Mouse (Mus musculus): ENCODE data around the gene Sowaha. TPM values are rescaled to one million over a fixed set of nuclear protein-coding genes. Genes with fewer than 3 reads are reported as not detected.
A peak's percentile ranks its signal among the peaks of the same experiment; 100 is the strongest.

The Sowaha gene
- total RNA-seq, 1 experiment, result 0.13 TPM

DNA sequence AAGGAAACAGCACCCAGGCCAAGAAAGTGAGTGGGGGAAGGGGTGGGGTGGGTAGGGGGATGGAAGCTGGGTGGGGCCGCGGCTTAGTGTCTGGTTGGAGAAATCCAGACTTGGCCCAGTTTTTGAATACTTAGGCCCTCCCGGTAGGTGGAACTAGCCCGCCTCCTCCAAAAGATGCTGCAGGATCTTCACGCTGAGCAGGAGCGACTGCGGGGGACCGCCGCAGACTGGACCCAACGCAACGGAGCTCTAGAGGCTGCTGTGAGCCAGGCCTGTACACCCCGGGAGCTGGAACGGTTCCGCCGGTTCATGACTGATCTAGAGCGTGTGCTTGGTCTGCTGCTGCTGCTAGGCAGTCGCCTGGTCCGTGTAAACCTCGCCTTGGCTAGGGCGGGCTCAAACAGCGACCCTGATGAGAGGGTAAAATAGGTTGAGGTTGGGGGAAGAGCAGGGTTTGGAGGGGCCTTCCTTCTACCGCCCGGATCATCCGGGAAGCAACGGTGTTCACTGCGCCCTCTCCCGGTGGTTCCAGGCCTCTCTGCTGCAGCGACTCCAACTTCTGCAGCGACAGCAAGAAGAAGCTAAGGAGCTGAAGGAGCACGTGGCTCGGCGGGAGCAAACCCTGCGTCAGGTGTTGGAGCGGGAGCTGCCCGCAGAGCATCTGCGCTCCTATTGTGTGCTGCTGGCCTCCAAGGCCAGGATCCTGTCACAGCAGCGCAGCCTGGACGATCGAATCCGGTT, 13.7 kb downstream of the Sowaha start:
- in situ Hi-C loops (cut with MboI; ENCODE audit: low sequenced_read_pairs in 2 of 2, unreplicated experiment in 2 of 2), result no loop called here
- peak; percentile 80 for DNase-seq (ENCODE audit: low read depth, low spot score)
- H3K27ac ChIP-seq (ENCODE audit: insufficient read depth, low read depth, low read length, poor library complexity, severe bottlenecking), result no peak overlapping the region
- TF ChIP-seq CHD2 (IDR thresholded peaks at IDR 0.05; ENCODE audit: low read depth, low read length), result no peak
- peak; percentile 67; the same call in 1 of the 2 replicates for TF ChIP-seq MAFK (IDR thresholded peaks at IDR 0.05; ENCODE audit: insufficient read depth, low read depth, low read length)
- TF ChIP-seq ZC3H11A (IDR thresholded peaks at IDR 0.05; ENCODE audit: borderline replicate concordance, low read depth, low read length), result no peak
- no peak for TF ChIP-seq ZNF384 (IDR thresholded peaks at IDR 0.05; ENCODE audit: low read depth, low read length)
- TF ChIP-seq HCFC1 (IDR thresholded peaks at IDR 0.05; ENCODE audit: borderline replicate concordance, insufficient read depth, low read length), result peak; percentile 36; the same call in 1 of the 2 replicates
- peak overlapping the region; percentile 62 for H3K9ac ChIP-seq (ENCODE audit: insufficient read depth, low read depth, low read length, poor library complexity, severe bottlenecking)
- peak overlapping the region; percentile 62 to 71 for H3K4me3 ChIP-seq (ENCODE audit: insufficient read depth in 1 of 2, low read depth in 1 of 2, low read length in 2 of 2, poor library complexity in 1 of 2, severe bottlenecking in 1 of 2)
- H3K9me3 ChIP-seq (ENCODE audit: control insufficient read depth, insufficient read depth, low read depth, low read length), result no peaks in the 10 kb centered on the region
- H3K4me1 ChIP-seq (ENCODE audit: control insufficient read depth in 2 of 2, insufficient read depth in 2 of 2, low read length in 2 of 2, poor library complexity in 1 of 2), result peaks cover 3 to 5% of the 10 kb centered on the region in 2 experiments; a peak in 3 of 4 replicates
- H3K36me3 ChIP-seq (ENCODE audit: control insufficient read depth, insufficient read depth, low read length, poor library complexity, severe bottlenecking), result no peaks in the 10 kb centered on the region

DNA sequence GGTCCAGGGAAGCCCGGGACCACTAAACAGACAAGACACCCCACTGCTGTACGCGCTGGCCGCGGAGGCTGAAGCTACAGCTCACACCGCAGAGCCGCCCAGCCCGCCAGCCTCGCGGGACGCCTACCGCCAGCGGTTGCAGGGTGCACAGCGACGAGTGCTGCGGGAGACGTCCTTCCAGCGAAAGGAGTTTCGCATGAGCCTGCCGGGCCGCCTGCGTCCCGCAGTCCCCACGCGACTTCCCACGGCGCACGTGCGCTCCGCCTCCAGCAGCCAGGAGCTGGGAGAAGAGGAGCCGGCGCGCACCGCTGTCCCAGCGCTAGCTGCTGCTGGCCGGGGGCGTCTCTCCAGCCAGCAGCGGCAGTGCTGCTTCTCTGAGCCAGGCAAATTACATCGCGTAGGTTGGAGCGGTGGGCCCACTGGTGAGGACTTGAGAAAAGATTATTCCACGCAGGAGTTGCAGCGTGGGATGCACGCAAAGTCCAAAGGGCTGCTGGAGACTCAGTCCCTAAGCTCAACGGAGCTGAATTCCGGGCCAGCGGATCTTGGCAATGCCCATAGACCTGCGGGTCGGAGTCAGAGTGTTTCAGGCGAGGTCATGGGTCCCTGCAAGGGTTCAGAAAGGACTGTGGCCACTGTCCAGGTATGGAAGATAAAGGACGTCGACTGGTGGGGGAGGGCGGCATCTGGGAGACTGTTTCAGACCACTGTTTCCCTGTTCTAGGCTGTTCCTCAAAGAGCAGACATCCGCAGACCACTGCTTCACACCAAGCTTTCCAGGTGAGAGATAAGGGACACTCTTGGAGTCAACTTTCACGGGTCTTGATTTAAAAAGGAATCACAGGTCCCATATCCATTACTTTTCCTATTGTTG, 16.3 kb downstream of the Sowaha start:
- no peak for DNase-seq (ENCODE audit: low read depth, low spot score)
- peak overlapping the region; percentile 31; the same call in 1 of the 2 replicates for H3K9ac ChIP-seq (ENCODE audit: insufficient read depth, low read depth, low read length, poor library complexity, severe bottlenecking)
- peak overlapping the region; percentile 42 to 65; a peak in 3 of 4 replicates for H3K4me3 ChIP-seq (ENCODE audit: insufficient read depth in 1 of 2, low read depth in 1 of 2, low read length in 2 of 2, poor library complexity in 1 of 2, severe bottlenecking in 1 of 2)
- H3K4me1 ChIP-seq (ENCODE audit: control insufficient read depth in 2 of 2, insufficient read depth in 2 of 2, low read length in 2 of 2, poor library complexity in 1 of 2), result peaks cover 3 to 5% of the 10 kb centered on the region in 2 experiments; a peak in 3 of 4 replicates
- H3K36me3 ChIP-seq (ENCODE audit: control insufficient read depth, insufficient read depth, low read length, poor library complexity, severe bottlenecking), result no peaks in the 10 kb centered on the region
- in situ Hi-C loops (cut with MboI; ENCODE audit: low sequenced_read_pairs in 2 of 2, unreplicated experiment in 2 of 2), result no loop called here
- H3K9me3 ChIP-seq (ENCODE audit: control insufficient read depth, insufficient read depth, low read depth, low read length), result no peaks in the 10 kb centered on the region
- no peak for TF ChIP-seq MAFK (IDR thresholded peaks at IDR 0.05; ENCODE audit: insufficient read depth, low read depth, low read length)
- no peak for TF ChIP-seq ZNF384 (IDR thresholded peaks at IDR 0.05; ENCODE audit: low read depth, low read length)
- TF ChIP-seq HCFC1 (IDR thresholded peaks at IDR 0.05; ENCODE audit: borderline replicate concordance, insufficient read depth, low read length), result no peak
- TF ChIP-seq ZC3H11A (IDR thresholded peaks at IDR 0.05; ENCODE audit: borderline replicate concordance, low read depth, low read length), result no peak
- TF ChIP-seq CHD2 (IDR thresholded peaks at IDR 0.05; ENCODE audit: low read depth, low read length), result no peak
- H3K27ac ChIP-seq (ENCODE audit: insufficient read depth, low read depth, low read length, poor library complexity, severe bottlenecking), result no peak overlapping the region

DNA sequence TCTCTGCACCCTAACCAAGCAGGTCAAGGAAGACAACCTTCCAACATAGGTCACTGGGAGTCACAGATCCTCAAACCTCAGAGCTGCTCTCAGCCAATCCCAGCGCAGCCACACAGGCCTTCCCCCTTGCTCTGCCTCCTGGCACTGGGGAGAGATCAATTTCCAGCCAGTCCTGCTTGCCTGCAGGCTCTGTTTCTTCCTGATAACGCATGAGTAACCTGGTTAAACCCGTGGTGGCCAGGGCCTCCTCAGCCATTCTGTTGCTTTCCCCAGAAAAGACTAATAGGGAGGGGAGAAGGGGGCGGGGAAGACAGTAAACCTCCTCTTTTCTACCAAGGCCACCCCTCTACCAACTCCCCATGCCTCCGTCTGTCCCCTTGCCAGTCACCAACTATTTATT, 18.3 kb downstream of the Sowaha start:
- Histone ChIP-seq H3K4me1 (ENCODE audit: control insufficient read depth in 2 of 2, insufficient read depth in 2 of 2, low read length in 2 of 2, poor library complexity in 1 of 2) (peaks cover under 1 to 3% of the 10 kb centered on the region in 2 experiments; a peak in 3 of 4 replicates), H3K9ac (ENCODE audit: insufficient read depth, low read depth, low read length, poor library complexity, severe bottlenecking) (no peak overlapping the region), H3K27ac (ENCODE audit: insufficient read depth, low read depth, low read length, poor library complexity, severe bottlenecking) (no peak overlapping the region), H3K4me3 (ENCODE audit: insufficient read depth in 1 of 2, low read depth in 1 of 2, low read length in 2 of 2, poor library complexity in 1 of 2, severe bottlenecking in 1 of 2) (no peak overlapping the region), H3K36me3 (ENCODE audit: control insufficient read depth, insufficient read depth, low read length, poor library complexity, severe bottlenecking) (no peaks in the 10 kb centered on the region), H3K9me3 (ENCODE audit: control insufficient read depth, insufficient read depth, low read depth, low read length) (no peaks in the 10 kb centered on the region)
- in situ Hi-C loops (cut with MboI; ENCODE audit: low sequenced_read_pairs in 2 of 2, unreplicated experiment in 2 of 2), result no loop called here
- TF ChIP-seq CHD2 (IDR thresholded peaks at IDR 0.05; ENCODE audit: low read depth, low read length) (no peak), HCFC1 (IDR thresholded peaks at IDR 0.05; ENCODE audit: borderline replicate concordance, insufficient read depth, low read length) (no peak), ZC3H11A (IDR thresholded peaks at IDR 0.05; ENCODE audit: borderline replicate concordance, low read depth, low read length) (no peak), ZNF384 (IDR thresholded peaks at IDR 0.05; ENCODE audit: low read depth, low read length) (no peak)
- no peak for DNase-seq (ENCODE audit: low read depth, low spot score)

DNA sequence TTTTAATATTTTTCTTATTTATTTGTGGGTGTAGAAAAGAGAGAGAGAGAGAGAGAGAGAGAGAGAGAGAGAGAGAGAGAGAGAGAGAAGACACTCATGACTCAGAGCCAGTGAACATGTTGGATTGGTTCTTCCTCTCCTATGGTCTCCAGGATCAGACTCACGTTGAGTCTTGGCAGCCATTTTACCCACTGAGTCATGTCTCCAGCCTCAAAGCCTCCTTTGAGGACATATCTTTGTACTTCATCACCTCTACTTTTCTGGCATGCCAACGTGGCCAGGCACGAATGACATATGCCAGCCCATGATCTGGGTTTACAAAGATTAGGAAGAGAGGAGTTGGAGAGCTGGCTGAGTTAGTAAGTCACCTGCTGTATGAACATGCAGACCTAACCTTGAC, 19.9 kb downstream of the Sowaha start:
- H3K27ac ChIP-seq (ENCODE audit: insufficient read depth, low read depth, low read length, poor library complexity, severe bottlenecking), result no peak overlapping the region
- TF ChIP-seq HCFC1 (IDR thresholded peaks at IDR 0.05; ENCODE audit: borderline replicate concordance, insufficient read depth, low read length), result no peak
- no peak for TF ChIP-seq MAFK (IDR thresholded peaks at IDR 0.05; ENCODE audit: insufficient read depth, low read depth, low read length)
- no peak for TF ChIP-seq CHD2 (IDR thresholded peaks at IDR 0.05; ENCODE audit: low read depth, low read length)
- no peak for TF ChIP-seq ZC3H11A (IDR thresholded peaks at IDR 0.05; ENCODE audit: borderline replicate concordance, low read depth, low read length)
- TF ChIP-seq ZNF384 (IDR thresholded peaks at IDR 0.05; ENCODE audit: low read depth, low read length), result no peak
- no peaks in the 10 kb centered on the region for H3K9me3 ChIP-seq (ENCODE audit: control insufficient read depth, insufficient read depth, low read depth, low read length)
- H3K4me3 ChIP-seq (ENCODE audit: insufficient read depth in 1 of 2, low read depth in 1 of 2, low read length in 2 of 2, poor library complexity in 1 of 2, severe bottlenecking in 1 of 2), result no peak overlapping the region
- in situ Hi-C loops (cut with MboI; ENCODE audit: low sequenced_read_pairs in 2 of 2, unreplicated experiment in 2 of 2), result no loop called here
- no peak overlapping the region for H3K9ac ChIP-seq (ENCODE audit: insufficient read depth, low read depth, low read length, poor library complexity, severe bottlenecking)
- DNase-seq (ENCODE audit: low read depth, low spot score), result no peak
- H3K4me1 ChIP-seq (ENCODE audit: control insufficient read depth in 2 of 2, insufficient read depth in 2 of 2, low read length in 2 of 2, poor library complexity in 1 of 2), result no peaks in the 10 kb centered on the region; a peak in 1 of 4 replicates
- H3K36me3 ChIP-seq (ENCODE audit: control insufficient read depth, insufficient read depth, low read length, poor library complexity, severe bottlenecking), result no peaks in the 10 kb centered on the region

All from ES-E14 (cell line).